Mouse (Mus musculus) midbrain, embryonic 13.5 days (tissue): ENCODE results near the gene Mthfsd. TPM values are rescaled to one million over a fixed set of nuclear protein-coding genes. Genes with fewer than 3 reads are reported as not detected.
"Not testable (repeated sequence)": the region's sequence is repeated elsewhere in the genome, so short reads cannot be mapped to it uniquely, and the experiment has no call there.

Experiments
- ATAC-seq: fragments of 200-750 bp; cut with Nextera tagmentation; 2 replicates; pipeline ENCODE4 v1.8.0; 2017; ENCODE audit warnings: mild to moderate bottlenecking, moderate TSS enrichment, moderate library complexity
- H3K27ac ChIP-seq: fragments of 300-500 bp; sonication (generic); 2 replicates; pipeline ENCODE4 v1.5.1; 2015; ENCODE audit warnings: inconsistent platforms, mild to moderate bottlenecking, moderate library complexity
- H3K27me3 ChIP-seq: fragments of 300-500 bp; sonication (generic); 2 replicates; pipeline ENCODE4 v1.6.1; 2015; ENCODE audit warnings: mild to moderate bottlenecking, inconsistent platforms
- H3K36me3 ChIP-seq: fragments of 300-500 bp; sonication (generic); 2 replicates; pipeline ENCODE4 v1.6.1; 2015; ENCODE audit warnings: mild to moderate bottlenecking, inconsistent platforms
- H3K4me1 ChIP-seq: fragments of 300-500 bp; sonication (generic); replicated peaks from 2 replicates; pipeline ENCODE4 v1.6.1; 2015; ENCODE audit warnings: inconsistent platforms
- H3K4me2 ChIP-seq: fragments of 300-500 bp; sonication (generic); replicated peaks from 2 replicates; pipeline ENCODE4 v1.6.1; 2015; ENCODE audit warnings: moderate library complexity, mild to moderate bottlenecking, inconsistent platforms
- H3K4me3 ChIP-seq: fragments of 300-500 bp; sonication (generic); replicated peaks from 2 replicates; pipeline ENCODE4 v1.5.1; 2015; ENCODE audit warnings: mild to moderate bottlenecking, inconsistent platforms
- H3K9ac ChIP-seq: fragments of 300-500 bp; sonication (generic); replicated peaks from 2 replicates; pipeline ENCODE4 v1.6.1; 2015; ENCODE audit warnings: mild to moderate bottlenecking, inconsistent platforms
- H3K9me3 ChIP-seq: fragments of 300-500 bp; sonication (generic); 2 replicates; pipeline ENCODE4 v1.6.1; 2016; ENCODE audit warnings: mild to moderate bottlenecking, inconsistent platforms
- WGBS: fragments of 180-500 bp; shearing (Covaris S2); methylation state at CpG from one replicate; pipeline ENCODE4 v1.1.7; 2015; 5-methylcytosine and 5-hydroxymethylcytosine counted together
- polyA plus RNA-seq: library from polyadenylated mRNA; unstranded; fragments of >200 nt; fragmentation: Nextera tagmentation; extraction: Ambion mirVana; gene quantifications from 2 replicates; pipeline ENCODE4 v1.2.1, GENCODE M21; 2015

Mthfsd gene
- 57.8 and 60.7 TPM in 2 replicates for polyA plus RNA-seq

GRCm38 (mm10) chr8:121107668-121108656, at the start of gene Mthfsd:
Gene Mthfsd (minus strand): TSS chr8:121108392.
- peaks cover 30% of the 10 kb centered on the region for H3K27me3 ChIP-seq
- peak within 1 kb of the TSS; percentile 86 for H3K4me2 ChIP-seq
- ATAC-seq: peak; percentile 95

GRCm38 (mm10) chr8:121156990-121157491, 48.8 kb upstream of the Mthfsd start:
- 87% methylated on average over 7 of the region's 7 CpGs for WGBS
- H3K4me2 ChIP-seq: no peak overlapping the region
- H3K27ac ChIP-seq: no peak overlapping the region
- no peak overlapping the region for H3K4me3 ChIP-seq
- H3K36me3 ChIP-seq: no peaks in the 10 kb centered on the region
- H3K9me3 ChIP-seq: no peaks in the 10 kb centered on the region
- no peaks in the 10 kb centered on the region for H3K27me3 ChIP-seq
- no peaks in the 10 kb centered on the region for H3K4me1 ChIP-seq
- no peak for ATAC-seq
- H3K9ac ChIP-seq: no peak overlapping the region

More at GRCm38 (mm10) chr8:121107668-121108656, at the start of gene Mthfsd:
- peak within 1 kb of the TSS; percentile 79 for H3K27ac ChIP-seq
- no peaks in the 10 kb centered on the region for H3K9me3 ChIP-seq
- H3K4me1 ChIP-seq: peaks cover 24% of the 10 kb centered on the region
- whole genome bisulfite sequencing: 1% methylated on average over 75 of the region's 75 CpGs
- H3K36me3 ChIP-seq: peaks cover 21% of the 10 kb centered on the region
- peak within 1 kb of the TSS; percentile 71 for H3K4me3 ChIP-seq
- H3K9ac ChIP-seq: peak within 1 kb of the TSS; percentile 91

GRCm38 (mm10) chr8:121152394-121152793, 44.2 kb upstream of the Mthfsd start:
- Histone ChIP-seq H3K36me3 (no peaks in the 10 kb centered on the region), H3K27me3 (no peaks in the 10 kb centered on the region), H3K9ac (no peak overlapping the region), H3K4me2 (no peak overlapping the region), H3K9me3 (no peaks in the 10 kb centered on the region), H3K4me1 (no peaks in the 10 kb centered on the region), H3K27ac (no peak overlapping the region), H3K4me3 (no peak overlapping the region)
- ATAC-seq: no peak
- 75% methylated on average over 12 of the region's 12 CpGs for WGBS

GRCm38 (mm10) chr8:121148573-121149083, 40.4 kb upstream of the Mthfsd start:
- Histone ChIP-seq H3K36me3 (no peaks in the 10 kb centered on the region), H3K9me3 (no peaks in the 10 kb centered on the region), H3K4me2 (no peak overlapping the region), H3K9ac (no peak overlapping the region), H3K27ac (no peak overlapping the region), H3K4me1 (no peaks in the 10 kb centered on the region), H3K27me3 (no peaks in the 10 kb centered on the region), H3K4me3 (no peak overlapping the region)
- WGBS: 50% methylated on average over 8 of the region's 8 CpGs
- no peak for ATAC-seq

DNA sequence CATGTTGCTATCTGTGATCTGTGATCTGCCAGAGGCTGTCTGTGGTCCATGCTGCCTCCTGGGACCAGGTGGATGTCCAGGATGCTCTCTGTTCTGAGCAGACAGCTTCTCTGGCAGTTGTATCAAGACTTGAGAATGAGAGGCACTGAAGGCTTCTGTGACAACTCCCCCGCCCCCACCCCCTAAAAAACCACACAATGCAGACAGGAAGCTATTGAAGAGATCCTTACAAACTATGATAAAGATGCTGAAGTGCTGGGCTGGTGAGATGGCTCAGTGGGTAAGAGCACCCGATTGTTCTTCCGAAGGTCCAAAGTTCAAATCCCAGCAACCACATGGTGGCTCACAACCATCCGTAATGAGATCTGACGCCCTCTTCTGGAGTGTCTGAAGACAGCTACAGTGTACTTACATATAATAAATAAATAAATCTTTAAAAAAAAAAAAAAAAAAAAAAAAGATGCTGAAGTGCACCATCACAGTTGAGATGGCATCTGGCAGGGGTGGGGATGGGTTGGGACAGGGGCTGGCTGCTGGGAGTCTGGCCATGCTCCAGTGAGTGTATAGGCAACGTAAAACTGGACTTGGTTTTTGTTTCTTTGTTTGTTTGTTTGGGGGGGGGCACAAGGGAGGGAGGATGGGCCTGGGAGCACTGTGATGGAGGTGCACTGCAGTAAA, 37.4 kb upstream of the Mthfsd start:
- not testable (repeated sequence) for H3K9ac ChIP-seq, ATAC-seq, H3K27ac ChIP-seq, H3K9me3 ChIP-seq, H3K36me3 ChIP-seq, H3K4me2 ChIP-seq, H3K4me1 ChIP-seq, H3K4me3 ChIP-seq, H3K27me3 ChIP-seq
- WGBS: 79% methylated on average over 4 of the region's 6 CpGs

DNA sequence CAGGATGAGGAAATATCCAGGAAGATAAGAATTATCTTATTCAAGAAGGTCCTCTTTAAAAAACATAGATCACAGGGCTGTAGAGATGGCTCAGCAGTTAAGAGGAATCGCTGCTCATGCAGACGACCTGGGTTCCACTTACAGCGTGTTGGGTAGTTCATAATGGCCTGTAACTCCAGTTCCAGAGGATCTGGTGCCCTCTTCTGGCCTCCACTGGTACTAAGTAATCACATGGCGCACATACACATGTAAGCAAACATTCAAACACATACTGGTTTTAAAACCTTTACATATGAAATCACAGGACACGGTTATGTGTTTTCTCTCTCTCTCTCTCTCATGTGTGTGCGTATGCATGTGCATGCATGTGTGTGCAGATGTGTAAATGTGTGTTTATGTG, 28.7 kb upstream of the Mthfsd start:
- H3K36me3 ChIP-seq: no peaks in the 10 kb centered on the region
- H3K4me2 ChIP-seq: no peak overlapping the region
- WGBS: 92% methylated on average over 6 of the region's 6 CpGs

DNA sequence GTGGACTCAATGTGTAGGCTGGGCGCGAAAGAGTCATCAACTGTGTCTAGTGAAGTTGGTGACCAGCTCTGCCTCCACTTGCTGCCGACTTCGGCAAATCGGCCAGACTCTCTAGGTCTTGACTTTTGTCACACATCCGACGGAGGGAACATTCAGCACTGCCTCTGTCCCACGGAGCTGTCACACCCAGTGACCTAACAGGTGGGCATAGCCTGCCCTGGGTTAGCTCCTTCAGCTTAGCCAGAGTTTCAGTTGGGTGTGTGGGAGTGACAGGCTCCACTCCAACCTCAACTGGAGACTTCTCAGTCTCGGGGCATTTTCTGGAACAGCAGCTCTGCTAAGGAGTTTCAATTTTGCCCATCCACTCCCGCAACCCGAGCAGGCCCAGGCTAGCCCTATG, 26.3 kb upstream of the Mthfsd start:
- no peaks in the 10 kb centered on the region for H3K4me1 ChIP-seq
- H3K9me3 ChIP-seq: peaks cover 9% of the 10 kb centered on the region
- ATAC-seq: no peak
- H3K9ac ChIP-seq: no peak overlapping the region
- H3K4me3 ChIP-seq: no peak overlapping the region
- H3K27me3 ChIP-seq: peaks cover 47% of the 10 kb centered on the region
- H3K36me3 ChIP-seq: no peaks in the 10 kb centered on the region
- 86% methylated on average over 11 of the region's 11 CpGs for WGBS
- no peak overlapping the region for H3K4me2 ChIP-seq
- no peak overlapping the region for H3K27ac ChIP-seq

More for the DNA sequence above, 28.7 kb upstream of the Mthfsd start:
- no peak for ATAC-seq
- H3K27ac ChIP-seq: no peak overlapping the region
- H3K4me1 ChIP-seq: no peaks in the 10 kb centered on the region
- peaks cover 25% of the 10 kb centered on the region for H3K27me3 ChIP-seq
- H3K9me3 ChIP-seq: peaks cover 9% of the 10 kb centered on the region
- H3K4me3 ChIP-seq: no peak overlapping the region
- H3K9ac ChIP-seq: no peak overlapping the region

GRCm38 (mm10) chr8:121134102-121134501, 25.9 kb upstream of the Mthfsd start:
- Histone ChIP-seq H3K27ac (no peak overlapping the region), H3K4me3 (no peak overlapping the region), H3K36me3 (no peaks in the 10 kb centered on the region), H3K4me2 (no peak overlapping the region), H3K9ac (no peak overlapping the region), H3K9me3 (peaks cover 9% of the 10 kb centered on the region), H3K27me3 (peaks cover 51% of the 10 kb centered on the region), H3K4me1 (peaks cover 2% of the 10 kb centered on the region; the same call in 1 of the 2 replicates)
- 90% methylated on average over 10 of the region's 10 CpGs for WGBS
- no peak for ATAC-seq

DNA sequence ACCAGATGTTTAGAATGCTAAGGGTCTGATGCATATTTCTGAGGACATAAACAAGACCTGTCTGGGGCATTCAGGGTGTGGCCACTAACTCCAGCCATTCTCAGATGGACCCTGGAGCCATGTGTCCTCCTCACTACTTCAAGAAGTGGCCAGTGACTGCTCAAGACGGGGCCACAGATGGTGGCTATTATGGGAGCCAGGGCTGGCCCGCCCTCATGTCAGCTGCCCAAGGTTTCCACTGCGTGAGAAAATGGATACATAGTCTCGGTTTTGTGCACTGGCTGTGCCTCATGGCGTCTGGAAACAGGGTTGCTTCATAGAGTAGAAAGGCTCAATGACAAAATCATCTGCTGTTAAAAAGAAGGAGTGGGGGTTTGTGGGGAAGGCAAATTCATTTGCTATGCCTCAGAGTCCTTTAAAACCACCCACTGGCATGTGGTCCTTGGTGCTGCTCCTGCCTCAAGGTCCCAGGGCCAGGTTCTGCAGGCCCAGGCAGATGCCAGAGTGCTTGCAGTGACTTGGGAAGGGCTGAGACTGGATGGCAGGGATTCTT, 24.8 kb upstream of the Mthfsd start:
- Histone ChIP-seq H3K36me3 (no peaks in the 10 kb centered on the region), H3K4me1 (peaks cover 12% of the 10 kb centered on the region), H3K4me2 (no peak overlapping the region), H3K27me3 (peaks cover 62% of the 10 kb centered on the region), H3K27ac (no peak overlapping the region), H3K9me3 (peaks cover 5% of the 10 kb centered on the region; the same call in 1 of the 2 replicates), H3K4me3 (no peak overlapping the region), H3K9ac (no peak overlapping the region)
- ATAC-seq: no peak
- 61% methylated on average over 5 of the region's 5 CpGs for WGBS

DNA sequence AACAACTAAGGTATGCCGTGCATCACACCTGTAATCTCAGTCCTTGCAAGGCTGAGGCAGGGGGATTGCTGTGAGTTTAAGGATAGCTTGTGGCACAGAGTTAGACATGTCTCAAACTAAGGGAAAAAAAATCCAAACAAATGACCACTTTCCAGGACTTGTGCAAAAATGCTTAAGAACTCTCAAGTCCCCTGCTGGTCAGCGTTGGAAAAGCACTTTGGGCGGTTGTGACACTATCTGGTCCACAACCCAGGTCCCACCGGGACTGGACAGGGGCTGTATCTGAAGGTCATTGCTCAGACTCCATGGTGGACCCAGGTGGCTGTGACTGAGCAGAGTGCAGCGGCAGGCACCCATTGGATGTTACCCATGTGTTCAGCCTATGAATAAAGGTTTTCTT, 22.3 kb upstream of the Mthfsd start:
- Histone ChIP-seq H3K4me3 (no peak overlapping the region), H3K36me3 (no peaks in the 10 kb centered on the region), H3K9ac (no peak overlapping the region), H3K4me2 (no peak overlapping the region), H3K4me1 (peaks cover 21% of the 10 kb centered on the region), H3K9me3 (no peaks in the 10 kb centered on the region), H3K27me3 (peaks cover 87% of the 10 kb centered on the region), H3K27ac (no peak overlapping the region)
- ATAC-seq: no peak
- 35% methylated on average over 5 of the region's 5 CpGs for WGBS

- Histone ChIP-seq H3K36me3 (no peaks in the 10 kb centered on the region), H3K4me2 (peak overlapping the region; percentile 33; the same call in 1 of the 2 replicates), H3K4me3 (no peak overlapping the region), H3K4me1 (peaks cover 24% of the 10 kb centered on the region), H3K27ac (no peak overlapping the region), H3K9me3 (no peaks in the 10 kb centered on the region), H3K27me3 (peaks cover 95% of the 10 kb centered on the region), H3K9ac (no peak overlapping the region)
- ATAC-seq: no peak
- 13% methylated on average over 16 of the region's 16 CpGs for WGBS
Observed at GRCm38 (mm10) chr8:121129265-121129940, 21.2 kb upstream of the Mthfsd start.
